Mouse (Mus musculus): ENCODE results near the gene Dusp28. TPM values are rescaled to one million over a fixed set of nuclear protein-coding genes. Genes with fewer than 3 reads are reported as not detected.

Dusp28 gene
- total RNA-seq (2021), result 10 to 100 TPM; 16.0 to 17.9 TPM
- long read RNA-seq, transcript Dusp28-201 (2 exons, 1,314 nt), result major isoform, 13 of 17 reads
- long read RNA-seq, partial matches to known transcripts, result 3 of 17 reads
- long read RNA-seq, other reads (novel, unspliced or antisense), result 1 of 17 reads

DNA sequence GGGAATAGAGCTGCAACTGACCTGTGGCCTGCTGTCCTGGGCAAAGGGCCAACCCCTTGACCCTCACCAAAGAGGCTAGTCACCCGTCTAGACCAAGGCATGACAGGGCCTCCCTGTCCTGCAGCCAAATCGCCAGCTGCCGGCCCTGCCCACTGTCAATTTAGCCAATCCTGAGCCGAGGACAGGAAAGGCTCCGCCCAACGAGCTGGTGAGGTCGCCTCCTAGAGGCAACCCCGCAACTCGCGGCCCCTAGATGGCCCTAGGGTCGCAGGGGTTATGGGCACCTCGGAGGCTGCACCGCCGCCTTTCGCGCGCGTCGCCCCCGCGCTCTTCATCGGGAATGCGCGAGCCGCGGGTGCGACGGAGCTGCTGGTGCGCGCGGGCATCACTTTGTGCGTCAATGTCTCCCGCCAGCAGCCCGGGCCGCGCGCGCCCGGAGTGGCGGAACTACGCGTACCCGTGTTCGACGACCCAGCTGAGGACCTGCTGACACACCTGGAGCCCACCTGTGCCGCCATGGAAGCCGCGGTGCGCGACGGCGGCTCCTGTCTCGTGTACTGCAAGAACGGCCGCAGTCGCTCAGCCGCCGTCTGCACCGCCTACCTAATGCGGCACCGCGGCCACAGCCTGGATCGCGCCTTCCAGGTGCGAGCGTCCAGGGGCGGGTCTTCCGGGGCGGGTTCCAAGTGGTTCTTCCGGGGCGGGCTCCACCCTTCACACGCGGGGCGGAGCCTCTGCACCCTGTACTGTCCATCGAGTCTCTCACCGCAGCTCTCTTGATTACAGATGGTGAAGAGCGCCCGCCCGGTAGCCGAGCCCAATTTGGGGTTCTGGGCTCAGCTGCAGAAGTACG lies at the start of gene Dusp28:
TSS of gene Dusp28 (plus strand) at position 203 of the 853 bp plus-strand sequence.
- DNase-seq (ENCODE audit: low spot score in 2 of 2), result peak; percentile 74 to 86

- DNase-seq (ENCODE audit: low spot score in 2 of 2), result no peak
These were observed 45.3 kb upstream of the Dusp28 start for GRCm38 (mm10) chr1:92861503-92861902.

DNA sequence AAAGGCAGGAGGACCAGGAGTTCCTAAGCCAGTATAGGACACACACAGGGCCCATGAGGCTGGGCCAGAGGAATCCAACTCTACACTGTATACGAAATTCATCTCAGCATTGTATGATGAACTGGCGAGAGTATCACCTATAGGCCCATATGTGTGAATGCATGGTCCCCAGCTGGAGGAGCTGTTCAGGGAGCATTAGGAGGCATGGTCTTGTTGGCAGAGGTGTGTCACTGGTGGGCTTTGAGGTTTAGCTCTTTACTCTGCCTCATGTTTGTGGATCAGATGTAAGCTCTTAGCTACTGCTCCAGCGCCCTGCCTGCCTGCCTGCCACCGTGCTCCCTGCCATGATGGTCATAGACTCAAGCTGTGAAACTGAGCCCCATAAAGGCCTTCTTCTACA lies 43.5 kb upstream of the Dusp28 start:
- no peak for DNase-seq (ENCODE audit: low spot score in 2 of 2)

GRCm38 (mm10) chr1:92866170-92866569 lies 40.6 kb upstream of the Dusp28 start:
- no peak for DNase-seq (ENCODE audit: low spot score in 2 of 2)

GRCm38 (mm10) chr1:92869985-92870384 lies 36.8 kb upstream of the Dusp28 start:
- DNase-seq (ENCODE audit: low spot score in 2 of 2), result no peak

GRCm38 (mm10) chr1:92872666-92873065 lies 34.1 kb upstream of the Dusp28 start:
- no peak for DNase-seq (ENCODE audit: low spot score in 2 of 2)

- no peak for DNase-seq (ENCODE audit: low spot score in 2 of 2)
These were observed 32.8 kb upstream of the Dusp28 start for GRCm38 (mm10) chr1:92874011-92874410.

GRCm38 (mm10) chr1:92875360-92876111 lies 31.2 kb upstream of the Dusp28 start:
- DNase-seq (ENCODE audit: low spot score in 2 of 2), result no peak

DNA sequence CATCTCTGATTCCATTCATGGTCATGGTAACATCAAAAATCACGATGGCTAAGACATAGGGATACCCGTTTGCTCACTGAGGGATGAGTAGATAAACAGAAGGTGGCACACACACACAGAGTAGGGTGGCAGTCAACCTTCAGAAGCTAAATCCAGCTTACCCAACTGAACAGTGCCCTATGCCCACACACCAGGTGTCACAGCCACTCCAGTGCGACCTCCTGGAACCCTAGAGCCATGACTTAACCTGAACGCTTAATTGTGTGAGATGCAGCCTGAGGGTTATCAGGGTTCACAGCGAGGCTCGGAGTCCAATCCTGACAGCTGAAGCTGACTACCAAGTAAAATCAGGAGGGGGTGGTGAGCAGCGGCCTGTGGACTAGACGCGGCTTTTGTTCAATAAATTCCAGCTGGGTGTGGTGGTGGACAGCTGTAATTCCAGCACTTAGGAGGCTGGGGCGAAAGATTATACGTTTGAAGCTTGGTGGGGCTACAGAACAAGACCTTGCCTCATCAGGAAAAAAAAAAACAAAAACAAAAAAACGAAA lies 29.3 kb upstream of the Dusp28 start:
- no peak for DNase-seq (ENCODE audit: low spot score in 2 of 2)

GRCm38 (mm10) chr1:92878066-92878741 lies 28.6 kb upstream of the Dusp28 start:
- DNase-seq (ENCODE audit: low spot score in 2 of 2), result no peak

GRCm38 (mm10) chr1:92879266-92879665 lies 27.5 kb upstream of the Dusp28 start:
- peak; percentile 42 to 77 for DNase-seq (ENCODE audit: low spot score in 2 of 2)

- no peak for DNase-seq (ENCODE audit: low spot score in 2 of 2)
These were observed 26.7 kb upstream of the Dusp28 start for GRCm38 (mm10) chr1:92880101-92880500.

DNA sequence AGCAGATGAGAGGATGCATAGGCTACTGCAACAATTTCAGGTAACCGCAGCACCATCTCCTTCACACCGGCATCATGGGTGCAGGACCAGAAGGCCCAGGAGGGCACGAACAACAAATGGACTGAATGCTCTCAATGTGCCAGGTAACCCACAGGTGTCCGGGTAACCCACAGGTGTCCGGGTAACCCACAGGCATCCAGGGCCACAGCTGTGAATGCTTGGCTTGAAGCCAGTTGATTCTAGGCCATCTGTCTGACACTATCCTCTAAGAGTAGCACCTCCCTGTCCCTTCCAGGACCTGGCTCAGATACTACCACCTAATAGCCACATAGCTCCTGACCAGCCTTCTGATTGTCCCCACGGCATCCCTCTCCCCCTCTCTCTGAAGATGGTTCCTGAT lies 24.8 kb upstream of the Dusp28 start:
- DNase-seq (ENCODE audit: low spot score in 2 of 2), result no peak

DNA sequence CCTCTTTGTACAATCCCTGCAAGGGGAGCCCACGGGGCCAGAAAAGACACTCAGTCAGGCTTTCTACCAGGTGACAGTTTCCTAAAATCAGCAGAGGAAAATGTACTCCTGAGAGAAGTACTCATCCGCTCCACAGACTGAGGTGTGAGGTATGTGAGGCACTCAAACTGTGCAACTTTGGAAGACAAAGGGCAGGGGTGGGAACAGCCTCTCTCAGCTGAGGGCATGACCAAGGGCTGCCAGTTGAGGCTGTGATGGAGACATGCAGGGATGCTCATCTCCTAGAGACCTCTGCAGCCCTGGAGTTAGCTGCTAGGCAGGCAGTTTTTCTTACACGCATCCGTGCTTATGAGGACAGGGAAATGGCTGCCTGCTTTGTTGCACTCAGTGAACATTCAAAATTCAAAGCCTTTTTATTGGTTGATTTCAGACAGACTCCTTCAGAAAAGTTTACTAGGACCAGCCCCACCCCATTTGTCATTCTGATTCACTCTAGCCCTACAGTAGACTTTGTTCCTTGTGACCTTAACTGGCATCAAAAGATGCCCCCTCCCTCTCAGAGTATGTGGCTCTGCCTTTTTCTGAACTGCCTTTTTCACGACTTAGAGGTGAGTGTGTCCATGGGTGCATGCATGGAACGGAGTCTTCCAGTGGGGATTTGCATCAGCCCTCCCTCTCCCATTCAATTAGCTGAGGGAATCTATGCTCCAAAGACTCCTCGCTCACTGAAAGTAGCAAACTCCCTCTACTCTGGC lies 17.7 kb upstream of the Dusp28 start:
- DNase-seq (ENCODE audit: low spot score in 2 of 2), result no peak

GRCm38 (mm10) chr1:92892791-92893190 lies 14.0 kb upstream of the Dusp28 start:
- no peak for DNase-seq (ENCODE audit: low spot score in 2 of 2)

DNA sequence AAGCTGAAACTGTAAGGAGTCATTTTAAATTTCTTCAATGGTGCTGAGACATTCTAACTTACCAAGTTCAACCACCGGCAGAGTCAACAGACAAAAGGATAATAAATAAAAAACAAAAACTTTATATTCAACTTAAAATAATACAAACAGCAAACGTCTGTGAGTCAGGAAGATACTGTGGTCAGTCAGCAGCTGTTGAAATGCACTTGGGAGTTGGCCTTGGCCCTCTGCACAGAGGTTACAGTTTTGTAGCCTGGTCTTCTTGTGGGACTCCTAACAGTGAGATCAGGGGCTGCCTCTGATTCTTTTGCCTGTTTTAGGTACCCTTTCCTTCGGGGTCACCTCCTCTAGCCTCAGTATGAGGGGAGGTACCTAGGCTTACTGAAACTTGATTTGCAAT lies 12.9 kb upstream of the Dusp28 start:
- DNase-seq (ENCODE audit: low spot score in 2 of 2), result no peak

DNA sequence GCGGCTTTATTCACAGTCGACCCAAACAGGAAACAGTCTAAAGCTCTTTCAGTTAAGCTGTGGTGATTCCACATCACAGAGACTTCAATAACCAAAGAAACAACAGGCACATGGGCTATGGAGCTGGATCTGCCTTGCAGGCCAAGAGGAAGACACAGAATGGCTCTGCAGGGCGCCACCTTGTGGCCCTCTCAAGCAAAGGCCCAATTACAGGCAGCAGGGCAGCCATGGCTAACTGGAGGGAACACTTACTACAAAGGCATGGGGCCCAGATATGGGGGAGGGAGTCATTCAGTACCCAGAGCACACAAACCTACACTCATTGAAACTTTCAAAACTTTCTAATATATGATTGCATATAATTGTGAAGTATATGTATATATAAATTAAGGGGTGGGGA lies 11.7 kb upstream of the Dusp28 start:
- DNase-seq (ENCODE audit: low spot score in 2 of 2), result peak; percentile 79 to 91

- DNase-seq (ENCODE audit: low spot score in 2 of 2), result peak in 1 of 2 experiments; percentile 64
These were observed 4.0 kb upstream of the Dusp28 start, which contains the start of gene Ankmy1 for GRCm38 (mm10) chr1:92902786-92903185. Gene Ankmy1, minus strand, starts transcription at chr1:92902906.

- peak in 1 of 2 experiments; percentile 71 for DNase-seq (ENCODE audit: low spot score in 2 of 2)
These were observed 3.2 kb upstream of the Dusp28 start for GRCm38 (mm10) chr1:92903627-92904026.

GRCm38 (mm10) chr1:92905703-92906310 lies 974 bp upstream of the Dusp28 start:
- DNase-seq (ENCODE audit: low spot score in 2 of 2), result no peak
